Mouse (Mus musculus): ENCODE results near the gene Dpp4.

DNA sequence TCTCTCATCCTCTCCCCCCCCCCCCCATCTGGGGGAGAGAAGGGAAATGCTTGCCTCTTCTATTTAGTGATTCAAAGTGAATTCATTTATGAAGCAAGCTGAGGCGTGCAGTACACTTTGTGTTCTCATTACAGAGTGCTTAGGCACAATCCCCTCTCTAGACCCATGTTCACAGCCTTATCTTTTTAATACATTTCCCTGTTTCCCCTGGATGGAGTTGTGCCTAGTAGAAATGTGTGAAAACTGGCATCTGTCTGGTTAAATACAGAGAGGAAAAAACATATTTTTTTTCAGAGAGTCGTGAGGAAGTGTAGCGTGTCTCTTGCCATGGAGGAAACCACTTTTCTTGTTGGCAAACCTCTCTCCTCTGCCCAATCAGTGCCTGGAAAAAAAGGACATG lies 50.5 kb downstream of the Dpp4 start:
- TF ChIP-seq POLR2A (IDR thresholded peaks at IDR 0.05; ENCODE audit: borderline replicate concordance, extremely low read depth, low read depth, low read length) (no peak), CTCF (IDR thresholded peaks at IDR 0.05; ENCODE audit: insufficient read depth, low read length) (no peak)
